Mouse (Mus musculus): ENCODE measurements at regions not wholly inside any gene's neighbourhood (a gene's known extent, or its start where the extent isn't known, plus 50 kb on each side); places are given as distances from the start of the nearest gene placed in this dataset.

GRCm38 (mm10) chr5:52080268-52080667, 110.0 kb downstream of the Dhx15 start:
- TF ChIP-seq POLR2A (IDR thresholded peaks at IDR 0.05; ENCODE audit: control insufficient read depth, low read depth, low read length) (no peak), CTCF (IDR thresholded peaks at IDR 0.05; ENCODE audit: control insufficient read depth, insufficient read depth, insufficient replicate concordance, low read depth, low read length) (no peak)
